Mouse (Mus musculus) spleen, embryonic (tissue): ENCODE measurements around the gene Nmur1.

Source experiments
- CTCF ChIA-PET: fragments of 350-600 bp; sonication (Branson Sonifier 250); formaldehyde crosslinking; loops from one replicate; lab custom pipeline; 2022; lab: Charles Lee

Gene Nmur1

GRCm38 (mm10) chr1:86368086-86368485 lies 57.9 kb downstream of the Nmur1 start:
- CTCF ChIA-PET = no interaction called here

GRCm38 (mm10) chr1:86363671-86364070 lies 62.4 kb downstream of the Nmur1 start:
- CTCF ChIA-PET = no interaction called here

- CTCF ChIA-PET = interaction anchor here (0.6 to 1.2 kb wide), 2 partner anchors 16 to 143 kb away, joined by 3 to 9 read pairs; no protein-coding TSS in a partner anchor
Measured at GRCm38 (mm10) chr1:86361852-86362615, 64.0 kb downstream of the Nmur1 start.

- CTCF ChIA-PET = interaction anchor here (0.5 kb wide), 1 partner anchor 1448 kb away, joined by 5 read pairs; no protein-coding TSS in a partner anchor
Measured at GRCm38 (mm10) chr1:86360441-86360840, 65.6 kb downstream of the Nmur1 start.

GRCm38 (mm10) chr1:86359798-86360179 lies 66.2 kb downstream of the Nmur1 start:
- CTCF ChIA-PET = interaction anchor here (0.5 kb wide), 1 partner anchor 1449 kb away, joined by 5 read pairs; no protein-coding TSS in a partner anchor

GRCm38 (mm10) chr1:86358906-86359797 lies 66.9 kb downstream of the Nmur1 start, which contains the start of gene Ncl:
TSS of gene Ncl (minus strand) at chr1:86359400.
- CTCF ChIA-PET = no interaction called here

- CTCF ChIA-PET = interaction anchor here (0.5 kb wide), 1 partner anchor 105 kb away, joined by 4 read pairs; no protein-coding TSS in a partner anchor
Measured at GRCm38 (mm10) chr1:86358229-86358905, 67.7 kb downstream of the Nmur1 start.

GRCm38 (mm10) chr1:86354186-86354585 lies 71.8 kb downstream of the Nmur1 start:
- CTCF ChIA-PET = no interaction called here

- CTCF ChIA-PET = no interaction called here
Measured at GRCm38 (mm10) chr1:86350576-86350975, 75.5 kb downstream of the Nmur1 start.

- CTCF ChIA-PET = no interaction called here
Measured at GRCm38 (mm10) chr1:86349696-86350095, 76.3 kb downstream of the Nmur1 start.

- CTCF ChIA-PET = no interaction called here
Measured at GRCm38 (mm10) chr1:86349201-86349600, 76.8 kb downstream of the Nmur1 start.

- CTCF ChIA-PET = interaction anchor here (0.5 kb wide), 1 partner anchor 68 kb away, joined by 4 read pairs; no protein-coding TSS in a partner anchor
Measured at GRCm38 (mm10) chr1:86348801-86349200, 77.2 kb downstream of the Nmur1 start.

GRCm38 (mm10) chr1:86348083-86348482 lies 77.9 kb downstream of the Nmur1 start:
- CTCF ChIA-PET = interaction anchor here (0.6 kb wide), 1 partner anchor 31 kb away, joined by 4 read pairs; no protein-coding TSS in a partner anchor

- CTCF ChIA-PET = interaction anchor here (0.6 kb wide), 1 partner anchor 31 kb away, joined by 4 read pairs; no protein-coding TSS in a partner anchor
Measured at GRCm38 (mm10) chr1:86347716-86348045, 78.3 kb downstream of the Nmur1 start.

- CTCF ChIA-PET = interaction anchor here (0.6 kb wide), 1 partner anchor 32 kb away, joined by 4 read pairs; no protein-coding TSS in a partner anchor
Measured at GRCm38 (mm10) chr1:86346851-86347715, 78.9 kb downstream of the Nmur1 start.

GRCm38 (mm10) chr1:86345956-86346355 lies 80.1 kb downstream of the Nmur1 start:
- CTCF ChIA-PET = no interaction called here

- CTCF ChIA-PET = no interaction called here
Measured at GRCm38 (mm10) chr1:86345069-86345468, 81.0 kb downstream of the Nmur1 start.

- CTCF ChIA-PET = no interaction called here
Measured at GRCm38 (mm10) chr1:86343969-86344861, 81.8 kb downstream of the Nmur1 start.

GRCm38 (mm10) chr1:86343087-86343645 lies 82.9 kb downstream of the Nmur1 start:
- CTCF ChIA-PET = no interaction called here
